Mouse (Mus musculus): ENCODE data around the gene Utp20.

- TF ChIP-seq CTCF (IDR thresholded peaks at IDR 0.05; ENCODE audit: control insufficient read depth, insufficient read depth, insufficient replicate concordance, low read depth, low read length), result no peak
- no peak for TF ChIP-seq POLR2A (IDR thresholded peaks at IDR 0.05; ENCODE audit: control insufficient read depth, low read depth, low read length)
Observed at GRCm38 (mm10) chr10:88725343-88725742, 101.3 kb downstream of the Utp20 start.
